27 mouse cellular contexts compared by ENCODE assay signal in the genomic region with DNA sequence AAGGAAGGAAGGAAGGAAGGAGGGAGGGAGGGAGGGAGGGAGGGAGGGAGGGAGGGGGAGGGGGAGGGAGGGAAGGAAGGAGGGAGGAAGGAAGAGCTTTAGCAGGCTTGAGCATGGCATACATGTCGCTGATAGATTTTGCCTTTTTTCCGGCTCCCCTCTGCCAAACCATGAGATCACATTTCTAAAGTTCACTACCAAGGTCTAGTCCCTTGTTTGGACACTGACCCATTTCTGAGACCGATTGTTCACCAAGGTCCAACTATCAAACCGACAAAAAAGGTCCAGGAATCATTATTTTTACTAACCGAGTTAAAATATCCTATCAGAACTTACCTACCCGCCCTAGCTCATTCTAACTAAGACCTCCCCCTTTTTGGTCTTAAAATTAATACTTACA.
"Had no signal": no experiment of that assay in that cellular context is flagged by ENCODE, and none has a peak within 500 bp of the region (broad histone marks: within the 10 kb centered on the region; RNA-seq: fewer than 3 reads in every experiment).

No protein-coding gene starts in this region.

- H3K4me2 ChIP-seq: heart, embryonic 12.5 days; hindbrain, embryonic 12.5 days; hindbrain, embryonic 14.5 days; intestine, embryonic 15.5 days; limb, embryonic 13.5 days; limb, embryonic 15.5 days; liver, embryonic 12.5 days had no signal

- H3K4me3 ChIP-seq: gastrocnemius, adult 2 months; heart, embryonic 10.5 days; heart, embryonic 12.5 days; hindbrain, embryonic 10.5 days; hindbrain, embryonic 12.5 days; intestine, embryonic 15.5 days; layer of hippocampus, adult 2 months; left cerebral cortex, adult 2 months; limb, embryonic 13.5 days; limb, embryonic 15.5 days; liver, embryonic 12.5 days had no signal

- H3K36me3 ChIP-seq: heart, embryonic 10.5 days; heart, embryonic 12.5 days; hindbrain, embryonic 10.5 days; hindbrain, embryonic 12.5 days; intestine, embryonic 15.5 days; limb, embryonic 13.5 days; limb, embryonic 15.5 days; liver, embryonic 12.5 days had no signal

- H3K27me3 ChIP-seq: heart, embryonic 12.5 days; hindbrain, embryonic 12.5 days; intestine, embryonic 15.5 days; limb, embryonic 13.5 days; limb, embryonic 15.5 days; liver, embryonic 12.5 days had no signal

- H3K4me1 ChIP-seq: heart, embryonic 12.5 days; liver, embryonic 12.5 days had no signal

- H3K27ac ChIP-seq: gastrocnemius, adult 2 months; heart, embryonic 10.5 days; hindbrain, embryonic 10.5 days; hindbrain, embryonic 12.5 days; hindbrain, embryonic 14.5 days; intestine, embryonic 15.5 days; layer of hippocampus, adult 2 months; left cerebral cortex, adult 2 months; limb, embryonic 13.5 days; limb, embryonic 15.5 days; liver, embryonic 12.5 days; liver, embryonic 14.5 days had no signal

- DNase-seq: gastrocnemius, adult 2 months; gastrocnemius, postnatal 10 days; gastrocnemius, postnatal 25 days; heart, adult 18-20 months; heart, postnatal 10 days; heart, postnatal 4 days; kidney, adult 18-20 months; kidney, adult 8-10 months; kidney, postnatal 10 days; kidney, postnatal 25 days; kidney, postnatal 4 days; lung, adult 18-20 months had no signal

- H3K9me3 ChIP-seq: heart, embryonic 10.5 days; heart, embryonic 12.5 days; hindbrain, embryonic 10.5 days; hindbrain, embryonic 12.5 days; intestine, embryonic 15.5 days; limb, embryonic 13.5 days; limb, embryonic 15.5 days; liver, embryonic 12.5 days had no signal

- H3K9ac ChIP-seq: heart, embryonic 12.5 days; hindbrain, embryonic 12.5 days; hindbrain, embryonic 14.5 days; intestine, embryonic 15.5 days; limb, embryonic 13.5 days; limb, embryonic 15.5 days; liver, embryonic 12.5 days; liver, embryonic 14.5 days had no signal

- ATAC-seq: hindbrain, embryonic 16.5 days; inflammation-experienced regulatory T-cells, adult 6 months; intestine, embryonic 15.5 days; intestine, postnatal 0 days; liver, embryonic 12.5 days had no signal
